Mouse (Mus musculus) embryonic facial prominence, embryonic 10.5 days (tissue): Measurements from ENCODE around the gene Dusp10. TPM values are rescaled to one million over a fixed set of nuclear protein-coding genes. Genes with fewer than 3 reads are reported as not detected.

Experiments used
- DNase-seq: peaks from one replicate; pipeline ENCODE4 v3.0.0-alpha.2; 2017; ENCODE audit warnings: low spot score
- H3K27ac ChIP-seq: fragments of 300-500 bp; sonication (generic); replicated peaks from 2 replicates; pipeline ENCODE4 v1.5.1; 2016; ENCODE audit warnings: mild to moderate bottlenecking
- H3K27me3 ChIP-seq: fragments of 300-500 bp; sonication (generic); replicated peaks from 2 replicates; pipeline ENCODE4 v1.6.1; 2016; ENCODE audit warnings: low read depth, mild to moderate bottlenecking; ENCODE audit not compliant: poor library complexity, severe bottlenecking
- H3K36me3 ChIP-seq: fragments of 300-500 bp; sonication (generic); replicated peaks from 2 replicates; pipeline ENCODE4 v1.6.1; 2016; ENCODE audit warnings: mild to moderate bottlenecking, moderate library complexity
- H3K4me1 ChIP-seq: fragments of 300-500 bp; sonication (generic); 2 replicates; pipeline ENCODE4 v1.6.1; 2016
- H3K4me3 ChIP-seq: fragments of 300-500 bp; sonication (generic); 2 replicates; pipeline ENCODE4 v1.5.1; 2016; ENCODE audit warnings: mild to moderate bottlenecking, moderate library complexity
- H3K9me3 ChIP-seq: fragments of 300-500 bp; sonication (generic); 2 replicates; pipeline ENCODE4 v1.6.1; 2016; ENCODE audit warnings: mild to moderate bottlenecking
- WGBS: fragments of 180-500 bp; shearing (Covaris S2); methylation state at CpG from one replicate; pipeline ENCODE4 v1.1.7; 2016; 5-methylcytosine and 5-hydroxymethylcytosine counted together
- polyA plus RNA-seq: library from polyadenylated mRNA; unstranded; fragments of >200 nt; fragmentation: Nextera tagmentation; extraction: Ambion mirVana; gene quantifications from 2 replicates; pipeline ENCODE4 v1.2.1, GENCODE M21; 2016

Dusp10 gene
- polyA plus RNA-seq = 3.0 and 3.1 TPM in 2 replicates

GRCm38 (mm10) chr1:184013106-184013505 is at the start of gene Dusp10:
Gene Dusp10, plus strand, starts transcription at chr1:184013302.
- DNase-seq = no peak
- 90% methylated on average over 4 of the region's 4 CpGs for WGBS
- Histone ChIP-seq H3K36me3 (no peaks in the 10 kb centered on the region), H3K4me3 (no peak within 1 kb of the TSS), H3K27me3 (no peaks in the 10 kb centered on the region), H3K27ac (no peak within 1 kb of the TSS), H3K9me3 (no peaks in the 10 kb centered on the region), H3K4me1 (peaks cover 4% of the 10 kb centered on the region)

- no peak overlapping the region for H3K27ac ChIP-seq
- no peak overlapping the region for H3K4me3 ChIP-seq
- H3K9me3 ChIP-seq = no peaks in the 10 kb centered on the region
- no peak for DNase-seq
- H3K4me1 ChIP-seq = no peaks in the 10 kb centered on the region
- H3K36me3 ChIP-seq = no peaks in the 10 kb centered on the region
- 74% methylated on average over 4 of the region's 4 CpGs for WGBS
- no peaks in the 10 kb centered on the region for H3K27me3 ChIP-seq
Observed at GRCm38 (mm10) chr1:183965341-183965740, 47.8 kb upstream of the Dusp10 start.

- Histone ChIP-seq H3K4me3 (no peak overlapping the region), H3K36me3 (no peaks in the 10 kb centered on the region), H3K9me3 (no peaks in the 10 kb centered on the region), H3K27me3 (no peaks in the 10 kb centered on the region), H3K4me1 (no peaks in the 10 kb centered on the region), H3K27ac (no peak overlapping the region)
- no peak for DNase-seq
- WGBS = 88% methylated on average over 1 of the region's 1 CpGs
Observed at GRCm38 (mm10) chr1:183969265-183969664, 43.8 kb upstream of the Dusp10 start.

GRCm38 (mm10) chr1:183979814-183980243 is 33.3 kb upstream of the Dusp10 start:
- Histone ChIP-seq H3K36me3 (no peaks in the 10 kb centered on the region), H3K9me3 (no peaks in the 10 kb centered on the region), H3K4me3 (no peak overlapping the region), H3K27ac (no peak overlapping the region), H3K27me3 (no peaks in the 10 kb centered on the region), H3K4me1 (no peaks in the 10 kb centered on the region)
- 88% methylated on average over 9 of the region's 9 CpGs for WGBS
- DNase-seq = no peak

GRCm38 (mm10) chr1:183982108-183982507 is 31.0 kb upstream of the Dusp10 start:
- WGBS = 83% methylated on average over 13 of the region's 13 CpGs
- H3K27me3 ChIP-seq = no peaks in the 10 kb centered on the region
- no peaks in the 10 kb centered on the region for H3K9me3 ChIP-seq
- H3K36me3 ChIP-seq = no peaks in the 10 kb centered on the region
- DNase-seq = no peak
- H3K27ac ChIP-seq = no peak overlapping the region
- no peaks in the 10 kb centered on the region for H3K4me1 ChIP-seq
- H3K4me3 ChIP-seq = no peak overlapping the region

- 96% methylated on average over 7 of the region's 7 CpGs for WGBS
Observed at GRCm38 (mm10) chr1:183987711-183988245, 25.3 kb upstream of the Dusp10 start.

GRCm38 (mm10) chr1:183991921-183992320 is 21.2 kb upstream of the Dusp10 start:
- 90% methylated on average over 2 of the region's 2 CpGs for WGBS
- Histone ChIP-seq H3K4me3 (no peak overlapping the region), H3K9me3 (no peaks in the 10 kb centered on the region)

More at GRCm38 (mm10) chr1:183987711-183988245, 25.3 kb upstream of the Dusp10 start:
- Histone ChIP-seq H3K27ac (no peak overlapping the region), H3K36me3 (no peaks in the 10 kb centered on the region), H3K4me3 (no peak overlapping the region), H3K4me1 (no peaks in the 10 kb centered on the region), H3K9me3 (no peaks in the 10 kb centered on the region), H3K27me3 (no peaks in the 10 kb centered on the region)
- DNase-seq = no peak

DNA sequence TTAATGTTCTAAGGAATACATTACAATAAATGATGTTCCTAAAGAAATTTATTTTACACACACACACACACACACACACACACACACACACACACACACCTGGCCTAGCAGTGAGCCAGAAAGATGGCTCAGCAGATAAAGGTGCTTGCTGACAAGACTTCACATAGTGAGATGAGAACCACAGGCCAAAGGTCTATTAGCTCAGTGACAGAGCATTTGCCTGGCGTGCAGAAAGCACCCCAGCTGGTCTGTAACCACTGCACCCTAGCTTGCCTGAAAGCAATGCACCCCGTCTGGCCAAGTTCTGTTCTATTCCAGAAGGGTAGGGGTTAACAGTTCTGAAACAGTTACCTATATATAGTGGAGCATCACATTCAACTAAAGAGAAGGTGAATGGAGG is 15.9 kb upstream of the Dusp10 start:
- DNase-seq = no peak
- no peaks in the 10 kb centered on the region for H3K36me3 ChIP-seq
- peaks cover 6% of the 10 kb centered on the region for H3K4me1 ChIP-seq
- WGBS = 74% methylated on average over 2 of the region's 2 CpGs
- no peaks in the 10 kb centered on the region for H3K27me3 ChIP-seq
- H3K9me3 ChIP-seq = no peaks in the 10 kb centered on the region
- no peak overlapping the region for H3K27ac ChIP-seq
- H3K4me3 ChIP-seq = no peak overlapping the region

More at GRCm38 (mm10) chr1:183991921-183992320, 21.2 kb upstream of the Dusp10 start:
- no peak for DNase-seq
- peaks cover 6% of the 10 kb centered on the region for H3K4me1 ChIP-seq
- H3K36me3 ChIP-seq = no peaks in the 10 kb centered on the region
- no peak overlapping the region for H3K27ac ChIP-seq
- H3K27me3 ChIP-seq = no peaks in the 10 kb centered on the region

DNA sequence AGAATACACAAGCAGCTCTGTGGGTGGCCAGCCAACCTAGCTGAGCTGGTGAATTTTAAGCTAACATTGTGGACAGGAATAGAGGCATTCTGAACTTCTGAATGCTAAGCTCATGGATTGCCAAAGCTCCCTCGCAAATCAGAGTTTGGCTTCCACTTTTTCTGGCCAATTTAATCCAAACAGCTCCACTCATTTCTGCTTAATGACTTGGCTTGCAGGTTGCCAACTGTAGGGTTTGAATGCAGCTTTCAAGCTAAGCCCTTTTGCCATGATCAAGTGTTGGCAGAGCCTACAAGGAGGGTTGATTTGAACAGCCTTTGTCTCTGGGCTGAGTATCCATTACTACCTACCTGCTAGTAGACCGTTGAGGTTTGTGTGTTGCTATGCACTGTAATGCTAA is 10.6 kb upstream of the Dusp10 start:
- DNase-seq = no peak
- WGBS = 87% methylated on average over 2 of the region's 2 CpGs
- Histone ChIP-seq H3K9me3 (no peaks in the 10 kb centered on the region), H3K27ac (no peak overlapping the region), H3K27me3 (no peaks in the 10 kb centered on the region), H3K4me1 (no peaks in the 10 kb centered on the region; the same call in 1 of the 2 replicates), H3K36me3 (no peaks in the 10 kb centered on the region), H3K4me3 (no peak overlapping the region)

GRCm38 (mm10) chr1:184004311-184004710 is 8.8 kb upstream of the Dusp10 start:
- WGBS = 83% methylated on average over 2 of the region's 2 CpGs
- H3K36me3 ChIP-seq = no peaks in the 10 kb centered on the region
- DNase-seq = no peak

DNA sequence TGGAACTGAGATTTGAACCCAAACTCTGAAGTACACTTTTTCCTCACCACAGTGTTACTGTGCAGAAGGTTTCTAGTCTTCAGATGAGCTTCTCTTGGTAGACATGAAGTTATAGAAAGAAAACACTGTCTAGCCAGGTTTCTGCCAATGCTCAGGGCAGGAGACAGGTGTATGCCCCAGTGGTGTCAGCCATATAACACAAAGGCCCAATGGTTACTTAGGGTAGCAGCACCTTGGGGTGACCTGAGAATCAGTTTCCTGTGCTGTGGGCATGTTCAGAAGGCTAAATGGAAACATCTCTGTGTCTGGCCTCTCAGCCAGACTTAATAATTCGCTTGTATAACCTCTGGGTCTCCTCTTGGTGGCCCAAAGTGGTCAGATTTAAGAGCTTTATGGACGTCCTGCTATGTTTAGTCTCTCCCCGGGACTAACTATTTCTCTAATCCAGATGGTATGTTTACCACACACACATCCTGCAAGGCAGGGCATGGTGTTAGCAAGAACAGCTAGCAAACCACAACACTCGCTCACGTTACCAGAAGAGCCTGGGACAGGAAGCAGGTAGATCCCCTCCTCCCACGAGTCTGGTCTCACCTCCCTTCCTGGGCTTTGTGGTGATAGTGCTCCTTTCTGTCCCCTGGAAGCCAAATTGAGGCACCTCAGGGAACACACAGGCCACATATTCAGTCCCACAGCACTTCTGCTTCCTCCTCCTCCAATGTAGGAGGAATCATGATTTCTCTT is 7.6 kb upstream of the Dusp10 start:
- Histone ChIP-seq H3K27me3 (no peaks in the 10 kb centered on the region), H3K9me3 (no peaks in the 10 kb centered on the region), H3K4me3 (no peak overlapping the region), H3K36me3 (no peaks in the 10 kb centered on the region), H3K27ac (no peak overlapping the region), H3K4me1 (no peaks in the 10 kb centered on the region; the same call in 1 of the 2 replicates)
- 70% methylated on average over 6 of the region's 6 CpGs for WGBS
- DNase-seq = no peak

More at GRCm38 (mm10) chr1:184004311-184004710, 8.8 kb upstream of the Dusp10 start:
- H3K9me3 ChIP-seq = no peaks in the 10 kb centered on the region
- no peak overlapping the region for H3K4me3 ChIP-seq
- H3K27me3 ChIP-seq = no peaks in the 10 kb centered on the region
- no peaks in the 10 kb centered on the region; the same call in 1 of the 2 replicates for H3K4me1 ChIP-seq
- no peak overlapping the region for H3K27ac ChIP-seq

DNA sequence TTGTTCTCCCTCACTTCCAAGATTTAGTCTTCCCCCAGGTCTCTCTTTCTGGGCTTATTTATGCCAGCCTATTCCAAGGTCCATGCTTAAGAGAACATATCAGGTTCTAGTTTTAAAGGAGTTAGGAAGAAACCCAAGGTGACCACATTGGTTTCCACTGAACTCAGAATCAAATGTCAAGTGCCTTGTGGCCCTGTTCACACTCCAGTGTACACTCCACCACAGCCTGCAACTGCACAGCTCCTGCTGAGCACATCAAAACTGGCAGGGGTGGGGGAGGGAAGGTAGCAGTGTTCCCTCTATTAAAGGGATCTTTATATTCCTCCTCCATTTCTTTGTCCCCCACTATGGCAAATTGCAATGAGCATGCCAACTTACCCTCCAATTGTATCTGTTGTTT is 7.0 kb upstream of the Dusp10 start:
- no peaks in the 10 kb centered on the region; the same call in 1 of the 2 replicates for H3K4me1 ChIP-seq
- H3K4me3 ChIP-seq = no peak overlapping the region
- H3K9me3 ChIP-seq = no peaks in the 10 kb centered on the region
- no peaks in the 10 kb centered on the region for H3K27me3 ChIP-seq
- DNase-seq = no peak
- H3K27ac ChIP-seq = no peak overlapping the region
- H3K36me3 ChIP-seq = no peaks in the 10 kb centered on the region

DNA sequence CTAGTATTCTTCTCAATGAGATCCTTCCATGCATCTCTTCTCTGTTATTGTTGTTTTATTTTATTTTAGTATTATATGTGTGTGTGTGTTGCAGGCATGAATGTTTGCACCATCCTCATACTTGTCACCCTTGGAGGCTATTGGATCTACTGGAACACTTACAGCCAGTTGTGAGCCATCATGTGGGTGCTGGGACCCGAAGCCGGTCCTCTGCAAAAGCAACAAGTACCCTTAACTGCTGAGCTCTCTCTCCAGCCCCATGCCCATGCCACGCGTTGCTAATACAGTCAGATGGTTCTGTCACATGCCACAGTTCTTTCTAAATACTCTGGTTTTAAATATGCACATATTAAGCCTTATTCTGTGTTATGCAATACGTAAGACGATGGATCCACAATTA is 1.8 kb upstream of the Dusp10 start:
- no peaks in the 10 kb centered on the region; the same call in none of the 2 replicates for H3K4me1 ChIP-seq

More for the DNA sequence above, 1.8 kb upstream of the Dusp10 start:
- no peak overlapping the region for H3K4me3 ChIP-seq
- no peak overlapping the region for H3K27ac ChIP-seq
- no peak for DNase-seq
- 94% methylated on average over 6 of the region's 6 CpGs for WGBS
- H3K9me3 ChIP-seq = no peaks in the 10 kb centered on the region
- no peaks in the 10 kb centered on the region for H3K27me3 ChIP-seq
- no peaks in the 10 kb centered on the region for H3K36me3 ChIP-seq
